Mouse (Mus musculus) right cerebral cortex, postnatal 10 days (tissue): ENCODE data around the gene Abhd17c.
A peak's percentile ranks its signal among the peaks of the same experiment; 100 is the strongest.
"Not testable (repeated sequence)": the region's sequence is repeated elsewhere in the genome, so short reads cannot be mapped to it uniquely, and the experiment has no call there.

ENCODE experiments used
- DNase-seq, 2 experiments: peaks; one replicate each; pipeline ENCODE4 v3.0.0; 2021; ENCODE audit warnings: low spot score in 2 of 2

Abhd17c gene

DNA sequence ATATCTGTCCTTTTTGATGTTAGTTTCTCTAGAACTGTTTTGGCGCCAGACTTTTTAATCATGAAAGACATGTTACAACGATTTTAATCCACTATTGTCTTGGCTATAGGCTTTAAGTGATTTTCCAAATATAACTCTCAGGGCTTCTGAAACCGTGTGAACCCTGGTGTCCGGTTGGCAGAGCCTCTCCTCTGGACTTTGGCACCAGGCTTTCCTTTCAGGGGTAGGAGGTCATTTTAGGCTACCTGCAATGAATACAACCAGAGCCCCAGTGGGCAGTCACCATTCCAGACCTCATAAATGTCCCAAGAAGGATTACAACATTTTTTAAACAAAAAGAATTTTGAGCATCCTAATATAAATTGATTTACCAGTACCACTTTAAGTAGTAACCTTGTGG, 1.1 kb upstream of the Abhd17c start:
- no peak for DNase-seq

DNA sequence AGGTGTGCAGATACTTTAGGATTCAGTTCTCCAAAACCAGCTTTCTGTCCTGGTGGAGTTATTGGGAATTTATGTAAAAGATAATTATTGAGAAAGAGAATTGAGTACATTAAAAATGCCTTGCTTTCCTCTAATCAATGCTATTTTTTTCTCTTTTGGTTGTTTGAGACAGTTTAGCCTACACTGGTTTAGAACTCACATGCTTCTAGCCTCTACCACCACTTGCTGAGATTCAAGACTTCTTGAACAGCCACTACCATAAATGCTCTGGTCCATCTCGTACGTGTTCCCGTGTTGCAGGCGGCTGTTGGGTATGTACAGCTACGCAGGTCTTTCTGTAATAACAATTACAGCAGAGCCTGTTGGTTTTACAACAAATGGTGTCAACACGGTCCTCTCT, 681 bp upstream of the Abhd17c start:
- no peak for DNase-seq

DNA sequence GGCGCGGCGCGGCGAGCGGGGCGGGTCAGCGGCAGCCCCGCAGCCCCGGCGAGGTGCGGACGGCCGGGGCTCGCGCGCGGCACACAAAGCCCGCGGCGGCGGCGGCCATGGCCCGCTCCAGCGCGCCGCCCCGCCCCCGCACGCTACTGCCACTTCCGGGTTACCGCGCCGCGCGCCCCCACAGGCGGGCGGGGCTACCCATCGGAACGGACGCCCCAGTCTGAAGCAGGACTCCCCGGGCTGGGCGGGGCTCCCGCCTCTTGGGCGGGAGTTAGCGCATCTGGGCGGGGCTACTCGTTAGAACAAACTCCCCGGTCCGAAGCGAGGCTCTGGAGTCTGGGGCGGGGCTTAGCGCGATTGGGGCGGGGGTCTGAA, 254 bp upstream of the Abhd17c start:
- DNase-seq = peak; percentile 96

DNA sequence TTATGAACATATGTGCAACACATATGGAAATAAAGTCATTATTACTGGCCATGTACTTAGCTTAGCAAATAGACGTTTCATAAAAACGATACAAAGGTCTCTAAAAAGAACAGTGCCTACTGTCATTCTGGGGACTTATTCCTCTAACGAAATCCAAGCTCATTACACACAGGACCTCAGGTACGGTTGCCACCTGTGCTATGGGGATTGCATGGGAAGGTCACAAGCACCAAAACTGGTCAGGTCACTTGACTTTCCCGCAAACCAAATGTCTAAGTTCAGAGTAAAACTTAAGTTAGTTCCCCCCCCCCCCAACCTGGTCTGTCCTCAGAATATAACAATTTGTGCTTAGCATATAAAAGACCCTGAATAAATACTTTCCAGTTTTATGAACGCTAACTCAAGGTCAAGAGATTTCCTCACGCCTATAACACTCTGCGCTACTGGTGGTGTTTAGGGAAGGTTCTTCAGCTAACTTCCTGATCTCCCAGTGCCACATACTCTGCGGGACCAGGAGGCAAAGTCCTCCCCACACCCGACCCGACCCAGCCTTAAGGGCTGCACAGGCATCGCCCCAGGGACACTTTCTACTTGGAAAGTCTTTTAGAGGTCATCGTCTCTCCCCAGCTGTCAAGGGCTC, 1.2 kb downstream of the Abhd17c start:
- DNase-seq = no peak

DNA sequence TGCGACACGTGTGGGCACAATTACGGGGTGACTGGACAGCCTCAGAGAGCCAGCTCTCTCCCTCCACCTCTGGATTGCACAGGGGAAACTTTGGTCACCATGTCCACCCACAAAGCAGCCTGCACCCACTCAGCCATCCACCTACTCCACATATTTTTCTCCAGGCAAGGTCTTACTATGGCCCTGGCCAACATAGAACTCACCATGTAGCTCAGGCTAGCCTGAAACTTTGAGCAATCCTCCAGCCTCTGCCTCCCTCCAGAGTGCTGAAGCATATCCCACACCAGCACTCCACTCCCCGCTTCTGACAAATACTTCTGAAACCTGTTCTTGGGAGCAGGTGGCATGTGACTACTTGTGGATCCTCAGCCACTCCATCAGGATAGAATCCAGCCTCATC, 1.9 kb downstream of the Abhd17c start:
- DNase-seq = no peak

DNA sequence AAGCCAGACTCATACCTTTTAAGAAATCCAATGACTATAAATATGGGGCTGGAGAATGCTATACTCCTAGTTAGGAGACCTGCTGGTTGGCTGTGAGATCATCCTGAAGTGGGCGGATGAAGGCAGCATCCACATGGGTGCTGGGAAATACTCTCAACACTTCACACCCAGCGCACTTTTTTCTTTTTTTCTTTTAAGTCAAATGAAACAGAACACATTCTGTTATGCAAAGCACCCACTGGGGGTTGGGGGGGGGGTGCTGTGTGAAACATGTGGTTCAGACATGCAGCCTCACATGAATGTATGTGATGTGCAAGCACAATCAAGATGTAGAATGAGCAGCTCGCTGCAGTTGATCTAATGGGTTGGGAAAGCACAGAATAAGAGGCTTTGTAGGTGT, 2.8 kb downstream of the Abhd17c start:
- DNase-seq = no peak

DNA sequence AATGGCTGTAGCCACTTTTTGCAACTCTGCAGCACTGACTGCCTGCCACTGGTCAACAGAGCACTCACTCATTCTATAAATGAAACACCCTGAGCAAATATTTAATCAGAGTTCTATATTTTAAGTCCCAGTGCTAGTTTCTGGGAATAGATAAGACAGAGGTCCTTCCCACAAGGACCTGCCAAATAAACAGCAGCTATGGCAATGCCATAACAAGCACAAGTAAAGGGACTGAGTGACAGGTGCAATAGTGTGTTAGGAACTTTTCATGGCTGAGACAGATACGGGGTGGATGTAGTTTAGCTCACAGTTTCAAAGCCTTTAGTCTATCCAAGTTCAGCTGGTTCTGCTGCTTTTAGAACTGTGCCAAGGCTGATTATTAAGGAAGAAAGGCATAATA, 3.9 kb downstream of the Abhd17c start:
- no peak for DNase-seq

DNA sequence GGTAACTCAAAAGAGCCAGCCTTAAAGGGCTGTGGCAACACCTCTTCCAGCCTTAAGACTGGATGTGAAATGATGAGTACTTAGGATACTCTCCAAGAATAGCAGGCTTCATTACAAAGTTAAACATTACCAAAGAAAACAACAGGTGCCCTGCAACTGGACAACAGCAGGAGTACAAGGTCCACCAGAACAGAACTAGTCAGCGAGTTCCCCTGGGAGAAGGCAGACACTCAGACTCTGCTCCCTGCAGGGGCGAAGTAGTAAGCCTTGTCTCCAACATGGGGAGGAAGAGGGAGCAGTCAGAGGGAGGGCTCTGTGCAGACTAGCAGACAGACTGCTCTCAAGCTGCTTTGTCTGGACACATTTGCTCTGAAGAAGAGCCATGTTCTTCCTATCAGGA, 6.1 kb downstream of the Abhd17c start:
- no peak for DNase-seq

DNA sequence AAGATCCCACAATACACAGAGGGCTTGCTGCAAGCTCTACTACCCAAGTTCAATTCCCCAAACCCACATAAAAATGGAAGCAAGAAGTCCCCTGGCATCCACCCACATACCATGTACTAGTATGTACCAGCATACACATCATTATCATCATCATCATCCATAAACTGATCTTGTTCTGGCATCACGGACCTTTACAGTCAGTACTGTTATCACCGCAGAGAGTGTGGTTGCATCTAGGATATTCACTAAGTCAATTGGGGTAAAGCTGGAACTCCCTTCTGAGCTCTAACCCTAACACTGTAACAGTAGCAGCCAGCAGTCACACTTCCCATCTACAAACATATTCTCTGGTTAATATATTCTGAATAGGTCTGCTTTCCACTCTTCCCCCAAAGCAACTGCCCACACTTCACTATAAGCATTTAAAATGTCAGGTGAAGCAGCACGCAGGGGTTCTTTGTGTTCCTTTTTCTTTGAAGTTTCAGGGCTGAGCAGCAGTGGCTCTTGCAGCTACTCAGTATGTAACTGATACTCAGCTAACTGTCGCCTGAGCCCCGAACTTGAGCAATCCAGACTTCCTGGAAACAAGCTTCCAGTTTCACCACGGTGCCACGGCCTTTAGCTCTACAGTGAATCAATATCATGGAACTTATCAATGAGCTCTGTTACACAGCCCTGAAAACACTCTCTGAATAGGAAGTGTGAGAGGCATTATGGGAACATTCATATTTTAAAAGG, 8.8 kb downstream of the Abhd17c start:
- no peak for DNase-seq

DNA sequence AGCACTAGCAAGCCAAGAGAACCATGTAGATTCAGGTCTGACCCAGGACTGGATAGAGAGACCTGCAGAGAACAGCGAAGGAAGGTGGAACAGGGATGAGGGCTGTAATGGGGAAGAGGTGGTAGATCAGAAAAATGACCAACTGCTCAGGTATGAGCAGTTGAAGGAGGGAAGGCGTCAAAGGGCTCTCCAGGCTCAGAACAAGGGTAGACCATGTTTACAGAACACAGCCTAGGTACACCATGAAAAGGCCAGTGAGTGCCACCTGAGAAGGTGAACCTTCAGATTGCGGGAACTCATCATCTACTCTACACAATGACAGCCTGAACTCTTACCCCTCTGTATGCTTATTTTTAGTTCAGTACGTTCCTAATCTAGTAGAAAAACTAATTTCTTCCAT, 9.5 kb downstream of the Abhd17c start:
- no peak for DNase-seq

DNA sequence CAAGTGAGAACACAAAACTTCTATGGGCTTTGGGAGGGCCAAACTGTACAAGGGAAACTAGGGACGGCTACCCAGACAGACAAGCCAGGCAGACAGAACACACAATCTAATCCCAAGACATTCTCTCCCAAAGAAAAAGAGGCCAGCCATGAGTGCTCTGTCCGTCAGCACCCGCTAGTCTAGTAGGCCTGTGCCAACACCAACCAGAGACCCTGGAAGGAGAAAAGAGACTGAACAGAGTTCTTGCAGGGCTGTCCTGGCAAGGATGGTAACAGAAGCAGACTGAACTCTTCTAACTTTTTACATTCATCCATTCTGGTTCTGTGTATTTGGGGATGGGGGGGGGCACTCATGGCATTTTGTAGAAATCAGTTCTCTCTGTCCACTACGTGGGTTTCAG, 12.1 kb downstream of the Abhd17c start:
- DNase-seq = no peak

DNA sequence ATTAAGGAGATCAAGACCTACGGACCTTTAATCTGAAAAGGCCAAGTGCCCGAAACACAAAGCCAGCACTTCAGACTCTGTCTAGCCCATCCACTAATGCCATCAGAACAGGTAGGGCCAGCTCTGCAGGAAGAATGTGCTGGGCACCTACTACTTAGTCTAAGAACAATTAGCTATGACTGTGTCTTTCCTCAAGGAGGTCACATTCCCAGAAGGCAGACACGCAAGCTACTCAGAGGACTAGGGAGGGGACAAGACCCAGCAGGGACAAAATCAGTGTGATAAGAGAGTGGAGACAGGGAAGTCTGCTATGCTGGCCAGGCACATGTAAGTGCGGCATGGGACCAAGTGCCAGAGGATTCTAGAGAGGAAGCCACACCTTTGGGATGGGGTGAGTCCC, 13.0 kb downstream of the Abhd17c start:
- DNase-seq = no peak

DNA sequence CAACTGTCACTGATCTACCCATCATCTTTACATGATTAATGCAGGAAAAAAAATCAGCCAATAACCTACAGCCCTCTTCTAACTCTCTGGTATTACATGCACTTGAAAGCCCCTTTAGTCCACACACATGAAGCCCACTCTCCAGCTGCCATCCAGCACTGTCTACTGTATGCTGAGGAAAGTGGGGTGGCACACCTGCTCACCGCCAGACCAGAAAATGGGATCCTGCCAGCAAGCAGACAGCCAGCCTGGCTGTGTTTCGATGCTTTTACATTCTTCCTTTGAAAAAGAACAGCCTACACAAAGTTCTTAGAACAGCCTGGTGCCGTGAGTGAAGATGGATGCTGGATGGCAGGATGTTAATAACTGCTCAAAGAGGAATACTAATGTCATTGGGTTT, 13.9 kb downstream of the Abhd17c start:
- peak; percentile 49 to 57 for DNase-seq

DNA sequence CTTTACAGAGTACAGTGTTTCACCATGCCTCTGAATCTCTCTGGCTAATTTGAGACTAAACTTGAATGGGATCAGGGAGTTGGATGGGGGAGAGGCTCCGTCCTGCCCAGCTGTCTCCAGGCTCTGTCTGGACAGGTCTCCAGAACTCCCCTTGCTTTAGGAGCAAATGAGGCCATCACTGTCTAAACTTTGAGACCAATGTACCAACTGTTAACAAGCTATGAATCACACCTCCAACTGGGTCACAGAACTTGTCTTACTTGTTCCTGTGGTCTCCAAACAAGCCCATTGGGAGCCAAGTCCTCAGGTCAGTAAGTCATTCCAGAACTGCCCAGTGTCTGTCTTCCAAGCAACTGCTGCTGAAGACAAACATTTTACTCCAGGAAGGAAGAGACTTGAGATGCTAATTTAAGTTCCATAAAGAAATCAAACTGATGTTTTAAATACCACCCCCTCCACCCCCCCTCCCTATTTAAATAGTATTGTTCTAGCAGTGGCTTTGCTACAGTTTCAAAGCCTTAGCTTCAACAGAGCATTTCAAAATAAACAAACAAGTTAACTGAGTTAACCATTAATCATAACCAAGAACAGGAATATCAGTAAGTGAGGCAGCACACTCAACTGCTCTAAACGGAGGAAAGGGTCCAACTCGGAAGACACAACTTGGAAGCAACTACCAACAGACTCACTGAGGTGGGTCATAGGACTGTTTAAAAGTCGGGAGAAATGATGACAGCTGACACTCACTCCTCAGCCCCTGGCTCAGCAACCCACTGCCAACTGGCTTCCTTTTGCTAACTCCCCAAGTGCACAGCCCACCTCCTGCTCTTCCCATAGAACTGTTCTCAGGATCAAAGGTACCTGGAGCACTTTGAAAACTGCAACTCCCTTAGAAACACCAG, 15.6 kb downstream of the Abhd17c start:
- no peak for DNase-seq

DNA sequence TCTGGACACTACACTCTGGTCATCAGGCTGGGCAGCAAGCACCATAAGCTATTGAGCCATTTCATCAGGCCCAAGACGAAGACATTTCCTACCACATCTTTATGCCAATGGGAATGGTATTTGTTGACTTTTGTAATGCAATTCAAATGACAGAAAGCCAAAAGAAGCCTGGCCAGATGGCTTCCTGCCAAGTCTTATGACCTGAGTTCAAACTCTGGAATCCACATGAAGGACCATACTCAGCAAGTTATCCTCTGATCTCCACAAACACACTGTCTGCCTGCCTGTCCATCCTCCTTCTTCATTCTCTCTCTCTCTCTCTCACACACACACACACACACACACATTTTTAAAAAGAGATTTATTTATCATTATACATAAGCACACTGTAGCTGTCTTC, 19.0 kb downstream of the Abhd17c start:
- no peak for DNase-seq

DNA sequence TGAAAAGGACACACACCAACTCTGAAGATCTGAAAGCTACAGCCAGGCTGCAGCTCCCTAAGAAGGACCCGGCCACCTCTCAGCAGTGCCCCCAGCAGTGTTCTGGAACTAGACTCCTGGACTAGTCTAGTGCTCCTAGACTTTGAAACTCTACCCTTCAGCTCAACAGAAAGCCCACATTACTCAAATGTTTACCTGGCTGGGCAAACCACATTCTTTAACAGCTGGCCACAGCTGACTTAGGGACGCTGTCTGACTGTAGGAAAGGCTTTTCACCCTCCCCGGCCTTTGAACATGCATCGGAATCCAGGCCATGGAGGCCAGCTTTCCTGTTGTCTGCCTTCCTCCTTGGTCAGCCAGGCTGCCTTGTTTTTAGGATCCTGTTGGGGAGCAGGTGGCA, 20.0 kb downstream of the Abhd17c start:
- DNase-seq = no peak

DNA sequence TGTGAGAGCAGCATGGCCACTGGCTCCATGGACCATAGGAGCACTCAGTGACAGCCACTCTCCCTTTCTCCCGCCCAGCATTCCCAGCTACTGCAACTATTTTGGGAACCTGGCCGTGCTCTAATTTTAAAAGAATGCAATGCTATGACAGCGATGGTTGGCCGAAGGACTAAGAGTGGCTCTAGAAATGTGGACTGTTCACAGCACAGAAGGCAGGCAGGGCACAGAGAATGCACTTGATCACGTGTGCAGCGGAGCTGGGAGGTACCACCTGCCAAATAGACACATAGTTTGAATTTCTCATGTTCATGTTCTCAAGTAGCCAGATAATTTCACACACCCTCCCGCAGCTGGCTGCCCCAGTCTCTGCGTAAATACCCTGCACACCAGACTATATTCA, 23.0 kb downstream of the Abhd17c start:
- DNase-seq = peak in 1 of 2 experiments; percentile 55

DNA sequence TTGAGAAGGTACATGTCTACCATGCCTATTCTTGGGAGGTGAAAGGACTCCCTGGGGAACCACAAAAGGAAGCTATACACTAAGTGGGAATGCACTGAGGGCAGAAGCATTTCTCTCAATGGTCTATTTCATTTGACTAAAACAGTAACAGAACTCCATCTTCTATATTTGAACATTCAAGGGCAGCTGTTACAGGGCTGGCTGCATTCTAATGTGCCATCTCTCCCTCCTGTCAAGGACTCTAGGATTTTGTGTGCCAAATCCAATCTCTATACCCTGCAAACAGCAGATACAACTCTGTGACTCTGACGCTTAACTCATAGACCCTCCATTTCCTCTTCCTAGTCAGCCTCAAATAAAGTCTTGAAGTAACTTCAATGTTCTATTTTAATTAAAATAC, 26.0 kb downstream of the Abhd17c start:
- DNase-seq = no peak

DNA sequence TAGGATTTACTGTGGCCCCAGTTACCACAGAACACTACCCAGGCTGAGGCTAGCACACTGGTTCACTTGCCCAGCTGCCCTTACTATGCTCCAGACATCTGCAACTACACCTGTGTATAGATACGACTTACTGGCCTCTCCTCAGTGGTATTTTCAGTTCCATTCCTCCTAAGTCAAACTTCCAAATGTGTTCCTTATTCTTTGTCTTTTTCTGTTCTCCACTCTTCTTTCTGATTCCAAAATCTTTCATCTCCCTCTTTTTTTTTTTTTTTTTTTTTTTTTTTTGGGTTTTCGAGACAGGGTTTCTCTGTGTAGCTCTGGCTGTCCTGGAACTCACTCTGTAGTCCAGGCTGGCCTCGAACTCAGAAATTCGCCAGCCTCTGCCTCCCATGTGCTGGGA, 28.0 kb downstream of the Abhd17c start:
- not testable (repeated sequence) for DNase-seq

DNA sequence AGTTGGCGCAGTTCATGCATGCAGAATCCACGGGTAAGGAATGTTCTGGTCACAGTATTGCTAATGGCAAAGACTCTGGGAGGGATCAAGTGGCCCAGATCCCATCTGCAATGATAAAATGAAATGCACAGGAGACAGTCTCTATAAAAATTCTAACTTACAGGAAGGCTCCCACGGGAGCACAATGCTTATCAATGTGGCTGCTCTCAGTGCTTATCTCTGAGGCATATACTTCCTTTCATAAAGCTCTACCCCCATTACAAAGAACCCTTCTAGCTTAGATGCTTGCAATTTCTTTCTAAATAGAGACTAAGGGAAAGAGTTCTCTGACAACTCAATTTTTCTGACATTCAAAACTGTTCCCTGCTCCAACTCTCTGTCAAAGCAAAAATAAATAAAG, 29.9 kb downstream of the Abhd17c start:
- no peak for DNase-seq

DNA sequence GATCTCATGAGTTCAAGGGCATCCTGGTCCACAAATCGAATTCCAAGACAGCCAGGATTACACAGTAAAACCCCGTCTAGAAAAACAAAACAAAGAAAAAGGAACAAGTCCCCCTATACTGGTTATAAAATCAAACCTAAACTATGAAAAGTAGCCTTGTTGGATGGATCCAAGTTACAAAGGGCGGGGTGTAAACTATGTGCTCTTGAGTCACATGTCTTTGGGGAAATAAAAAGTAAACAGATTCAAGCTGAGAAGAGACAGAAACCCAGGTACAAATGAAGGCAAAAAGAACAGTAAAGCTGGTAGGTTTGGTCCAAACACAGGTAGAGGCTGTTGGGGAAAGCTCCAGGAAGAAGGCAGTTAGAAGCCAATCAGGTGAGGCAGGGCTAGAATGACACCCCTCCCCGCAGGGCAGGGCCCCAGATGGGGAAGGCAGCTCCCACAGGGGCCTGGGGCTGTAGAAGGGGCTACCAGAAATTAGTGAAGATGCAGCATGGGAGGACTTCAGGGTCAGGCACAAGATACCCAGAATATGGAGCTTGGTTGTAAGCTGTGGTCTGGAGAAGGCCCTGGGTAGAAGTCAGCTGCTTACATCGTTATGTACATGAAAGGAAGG, 31.4 kb downstream of the Abhd17c start:
- no peak for DNase-seq
